Mouse (Mus musculus): ENCODE measurements around the gene Myo6. TPM values are rescaled to one million over a fixed set of nuclear protein-coding genes. Genes with fewer than 3 reads are reported as not detected.

The Myo6 gene
- total RNA-seq, 2 experiments from 2014 or later = 17.7 to 18.7 TPM

GRCm38 (mm10) chr9:80342520-80342919, 177.7 kb downstream of the Myo6 start:
- no peak for DNase-seq
- intact Hi-C loops (cut with DNase I) = no loop called here

GRCm38 (mm10) chr9:80344451-80345000, 179.7 kb downstream of the Myo6 start:
- intact Hi-C loops (cut with DNase I) = no loop called here
- no peak for DNase-seq

- DNase-seq = no peak
- intact Hi-C loops (cut with DNase I) = no loop called here
Measured at GRCm38 (mm10) chr9:80351295-80351677, 186.5 kb downstream of the Myo6 start.

- no peak for DNase-seq
- intact Hi-C loops (cut with DNase I) = no loop called here
Measured at GRCm38 (mm10) chr9:80351678-80352331, 187.0 kb downstream of the Myo6 start.

GRCm38 (mm10) chr9:80360063-80360462, 195.2 kb downstream of the Myo6 start:
- intact Hi-C loops (cut with DNase I) = no loop called here

More at GRCm38 (mm10) chr9:80360063-80360462, 195.2 kb downstream of the Myo6 start:
- no peak for DNase-seq

Other genes starting within 250 kb of the Myo6 start
- 100 to 1,000 TPM; 129 to 143 TPM for gene Filip1, start 152.2 kb upstream of the Myo6 start, total RNA-seq (2021)
- 10 to 100 TPM; 87.9 to 91.3 TPM for gene Senp6, start 98.1 kb upstream of the Myo6 start, total RNA-seq (2021)

Data from heart, postnatal 10 days (tissue).